Mouse (Mus musculus) MEL (cell line): Measurements from ENCODE around the gene Elp5. TPM values are rescaled to one million over a fixed set of nuclear protein-coding genes. Genes with fewer than 3 reads are reported as not detected.
A peak's percentile ranks its signal among the peaks of the same experiment; 100 is the strongest.

Experiments used
- DNase-seq: peaks from one replicate; pipeline ENCODE4 v3.0.0; 2011; ENCODE audit warnings: low read depth, low spot score
- H3K27ac ChIP-seq: 2 replicates; pipeline ENCODE4 v1.5.1; 2012; ENCODE audit warnings: low read depth, mild to moderate bottlenecking, control low read depth, low read length, moderate library complexity; ENCODE audit not compliant: control insufficient read depth
- H3K27me3 ChIP-seq, 2 experiments: fragments of 150-350 bp in 1 of 2; sonication (generic) in 1 of 2; 2 replicates each; pipeline ENCODE4 v1.6.1; 2012; ENCODE audit warnings: low read length in 2 of 2, mild to moderate bottlenecking in 2 of 2, improper control_type of control experiment in 1 of 2, moderate library complexity in 1 of 2; ENCODE audit not compliant: insufficient read depth in 2 of 2, control insufficient read depth in 1 of 2
- H3K36me3 ChIP-seq, 2 experiments: 2 replicates each; pipeline ENCODE4 v1.6.1; 2012 to 2014; ENCODE audit warnings: low read length in 2 of 2, improper control_type of control experiment in 1 of 2, inconsistent platforms in 1 of 2, mild to moderate bottlenecking in 1 of 2; ENCODE audit not compliant: insufficient read depth in 2 of 2, control insufficient read depth in 1 of 2
- H3K4me1 ChIP-seq, 2 experiments: fragments of 150-350 bp in 1 of 2; sonication (generic) in 1 of 2; 2 replicates each; pipeline ENCODE4 v1.6.1; 2012; ENCODE audit warnings: low read length in 2 of 2, improper control_type of control experiment in 1 of 2, mild to moderate bottlenecking in 1 of 2; ENCODE audit not compliant: insufficient read depth in 2 of 2, control insufficient read depth in 1 of 2
- H3K4me3 ChIP-seq, 2 experiments: fragments of 150-350 bp in 1 of 2; sonication (generic) in 1 of 2; 2 replicates each; pipeline ENCODE4 v1.5.1; 2012; ENCODE audit warnings: low read depth in 2 of 2, low read length in 2 of 2, mild to moderate bottlenecking in 2 of 2, moderate library complexity in 2 of 2, control low read depth in 1 of 2, improper control_type of control experiment in 1 of 2; ENCODE audit not compliant: control insufficient read depth in 1 of 2, insufficient read depth in 1 of 2
- H3K79me2 ChIP-seq: 2 replicates; pipeline ENCODE4 v1.6.1; 2012; ENCODE audit warnings: mild to moderate bottlenecking, low read length, moderate library complexity; ENCODE audit not compliant: control insufficient read depth, poor library complexity, insufficient read depth
- H3K9ac ChIP-seq: 2 replicates; pipeline ENCODE4 v1.6.1; 2012; ENCODE audit warnings: low read depth, mild to moderate bottlenecking, control low read depth, low read length, moderate library complexity; ENCODE audit not compliant: control insufficient read depth, poor library complexity, severe bottlenecking
- H3K9me3 ChIP-seq: fragments of 150-350 bp; sonication (generic); replicated peaks from 2 replicates; pipeline ENCODE4 v1.6.1; 2012; ENCODE audit warnings: mild to moderate bottlenecking, low read length, improper control_type of control experiment, moderate library complexity; ENCODE audit not compliant: insufficient read depth
- CHD2 ChIP-seq: IDR thresholded peaks from 2 replicates; pipeline ENCODE4 v1.6.1; 2011; ENCODE audit warnings: low read length, improper control_type of control experiment
- E2F4 ChIP-seq: IDR thresholded peaks from 2 replicates; pipeline ENCODE4 v1.6.1; 2011; ENCODE audit warnings: low read depth, low read length, improper control_type of control experiment, borderline replicate concordance
- ETS1 ChIP-seq: IDR thresholded peaks from 2 replicates; pipeline ENCODE4 v1.6.1; 2012; ENCODE audit warnings: low read depth, mild to moderate bottlenecking, inconsistent platforms, low read length, improper control_type of control experiment, moderate library complexity
- MAX ChIP-seq: IDR thresholded peaks from 2 replicates; pipeline ENCODE4 v1.6.1; 2011; ENCODE audit warnings: low read length, improper control_type of control experiment
- MAZ ChIP-seq: IDR thresholded peaks from 2 replicates; pipeline ENCODE4 v1.6.1; 2012; ENCODE audit warnings: low read depth, mild to moderate bottlenecking, inconsistent platforms, low read length, improper control_type of control experiment
- MEF2A ChIP-seq: IDR thresholded peaks from 2 replicates; pipeline ENCODE4 v1.6.1; 2014; ENCODE audit warnings: low read depth, mild to moderate bottlenecking, inconsistent platforms, low read length, improper control_type of control experiment; ENCODE audit not compliant: poor library complexity, insufficient replicate concordance, severe bottlenecking; ENCODE audit errors: extremely low read depth
- NELFE ChIP-seq: IDR thresholded peaks from 2 replicates; pipeline ENCODE4 v1.6.1; 2011; ENCODE audit warnings: low read depth, low read length, improper control_type of control experiment
- NRF1 ChIP-seq: IDR thresholded peaks from 2 replicates; pipeline ENCODE4 v1.6.1; 2014; ENCODE audit warnings: low read depth, mild to moderate bottlenecking, inconsistent platforms, low read length, improper control_type of control experiment, moderate library complexity; ENCODE audit not compliant: poor library complexity, insufficient read depth, severe bottlenecking
- POLR2AphosphoS5 ChIP-seq: IDR thresholded peaks from 2 replicates; pipeline ENCODE4 v1.6.1; 2012; ENCODE audit warnings: low read depth, borderline replicate concordance, mild to moderate bottlenecking, inconsistent platforms, low read length, moderate library complexity, mixed read lengths
- RAD21 ChIP-seq: IDR thresholded peaks from 2 replicates; pipeline ENCODE4 v1.6.1; 2011; ENCODE audit warnings: mild to moderate bottlenecking, low read depth, low read length, improper control_type of control experiment
- RCOR1 ChIP-seq: IDR thresholded peaks from 2 replicates; pipeline ENCODE4 v1.6.1; 2012; ENCODE audit warnings: low read depth, mild to moderate bottlenecking, inconsistent platforms, low read length, improper control_type of control experiment
- SIN3A ChIP-seq: IDR thresholded peaks from 2 replicates; pipeline ENCODE4 v1.6.1; 2012; ENCODE audit warnings: low read length, improper control_type of control experiment, inconsistent platforms
- TAL1 ChIP-seq: IDR thresholded peaks from 2 replicates; pipeline ENCODE4 v1.6.1; 2012; ENCODE audit warnings: mild to moderate bottlenecking, inconsistent platforms, low read length, moderate library complexity, mixed read lengths
- TBP ChIP-seq: IDR thresholded peaks from 2 replicates; pipeline ENCODE4 v1.8.0; 2011; ENCODE audit warnings: low read depth, low read length, improper control_type of control experiment
- TCF12 ChIP-seq: IDR thresholded peaks from 2 replicates; pipeline ENCODE4 v1.6.1; 2014; ENCODE audit warnings: low read depth, mild to moderate bottlenecking, inconsistent platforms, low read length, improper control_type of control experiment, moderate library complexity
- USF2 ChIP-seq, 2 experiments: IDR thresholded peaks; 2 replicates each; pipeline ENCODE4 v1.6.1; 2011 to 2012; ENCODE audit warnings: improper control_type of control experiment in 2 of 2, low read length in 2 of 2, borderline replicate concordance in 1 of 2, inconsistent platforms in 1 of 2, low read depth in 1 of 2, mild to moderate bottlenecking in 1 of 2; ENCODE audit not compliant: insufficient read depth in 1 of 2
- ZC3H11A ChIP-seq: IDR thresholded peaks from 2 replicates; pipeline ENCODE4 v1.6.1; 2012; ENCODE audit warnings: low read depth, mild to moderate bottlenecking, inconsistent platforms, low read length, improper control_type of control experiment
- ZKSCAN1 ChIP-seq: IDR thresholded peaks from 2 replicates; pipeline ENCODE4 v1.6.1; 2012; ENCODE audit warnings: low read depth, mild to moderate bottlenecking, inconsistent platforms, low read length, improper control_type of control experiment, moderate library complexity
- polyA plus RNA-seq, 2 experiments: library from polyadenylated mRNA; stranded (reverse) in 1 of 2; unstranded in 1 of 2; fragments of >175 nt in 1 of 2; fragments of >200 nt in 1 of 2; gene quantifications; 2 replicates each; pipeline versions ENCODE4 v1.2.1 to v1.2.4; 2012; ENCODE audit warnings: low replicate concordance in 2 of 2, low read depth in 1 of 2; ENCODE audit not compliant: insufficient read length in 2 of 2, insufficient read depth in 1 of 2, missing spikeins in 1 of 2
- total RNA-seq: library from RNA; depleted of rRNA; stranded (reverse); fragments of 300-350 nt; gene quantifications from 2 replicates; pipeline ENCODE4 v1.2.3, GENCODE M21; 2012

Elp5 gene
- total and polyA plus RNA-seq, 3 experiments = 189 to 222 TPM; not detected in 1

- TF ChIP-seq ZKSCAN1 (no peak), NRF1 (peak; percentile 79), ETS1 (peak; percentile 79), NELFE (peak; percentile 59; the same call in 1 of the 2 replicates), USF2 (IDR thresholded peaks at IDR 0.05; ENCODE audit: borderline replicate concordance in 1 of 2, insufficient read depth in 1 of 2, low read depth in 1 of 2, low read length in 2 of 2) (peak; percentile 98 to 99), SIN3A (peak; percentile 95), RCOR1 (no peak), E2F4 (no peak), TBP (no peak; the same call in 1 of the 2 replicates), TAL1 (no peak)
Observed at GRCm38 (mm10) chr11:70000396-70000898, 18.1 kb upstream of the Elp5 start, which contains the start of gene Dvl2 (continued).

DNA sequence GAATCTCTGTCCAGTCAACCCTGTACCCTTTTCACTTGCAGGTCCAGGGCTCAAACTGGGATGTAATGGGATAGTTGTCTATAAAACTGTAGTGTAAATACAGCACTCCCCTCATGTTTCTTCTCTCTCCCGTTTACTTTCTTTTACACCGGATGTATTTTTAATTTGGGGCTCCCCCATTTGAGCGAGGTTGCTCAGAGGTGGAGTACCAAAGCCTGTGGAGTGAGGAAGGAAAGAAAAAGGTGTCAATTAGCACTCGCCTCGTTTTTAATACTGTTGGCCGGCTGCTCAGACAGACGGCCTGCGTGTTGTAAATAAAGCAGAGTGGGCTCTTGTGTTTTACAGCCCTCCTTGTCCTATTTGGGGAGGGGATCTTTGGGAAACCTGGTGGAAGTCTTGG, 17.3 kb upstream of the Elp5 start:
- H3K4me1 ChIP-seq = peaks cover 16 to 39% of the 10 kb centered on the region in 2 experiments
- peak overlapping the region; percentile 41 for H3K27ac ChIP-seq
- H3K36me3 ChIP-seq = peaks cover 8 to 44% of the 10 kb centered on the region in 2 experiments
- no peak for TF ChIP-seq MAX
- no peak for TF ChIP-seq ZC3H11A
- no peak for TF ChIP-seq CHD2
- TF ChIP-seq MEF2A = no peak
- TF ChIP-seq MAZ = no peak
- no peak for TF ChIP-seq POLR2AphosphoS5
- no peak for TF ChIP-seq SIN3A
- no peak for TF ChIP-seq TCF12
- TF ChIP-seq RAD21 = no peak
- TF ChIP-seq, all 39 proteins: peak for 0
- Histone ChIP-seq H3K9ac (no peak overlapping the region), H3K4me3 (no peak overlapping the region), H3K27me3 (no peaks in the 10 kb centered on the region), H3K79me2 (peaks cover 53% of the 10 kb centered on the region), H3K9me3 (no peaks in the 10 kb centered on the region)
- no peak for DNase-seq
